Mouse (Mus musculus) neutrophil, adult 65 days (primary cell): ENCODE data around the gene Pfn3. TPM values are rescaled to one million over a fixed set of nuclear protein-coding genes. Genes with fewer than 3 reads are reported as not detected.

ENCODE experiments used
- total RNA-seq: library from RNA; stranded (reverse); gene quantifications from 2 replicates; pipeline ENCODE4 v1.2.4, GENCODE M21; 2023

Pfn3 gene
- not detected in 2 replicates for total RNA-seq

DNA sequence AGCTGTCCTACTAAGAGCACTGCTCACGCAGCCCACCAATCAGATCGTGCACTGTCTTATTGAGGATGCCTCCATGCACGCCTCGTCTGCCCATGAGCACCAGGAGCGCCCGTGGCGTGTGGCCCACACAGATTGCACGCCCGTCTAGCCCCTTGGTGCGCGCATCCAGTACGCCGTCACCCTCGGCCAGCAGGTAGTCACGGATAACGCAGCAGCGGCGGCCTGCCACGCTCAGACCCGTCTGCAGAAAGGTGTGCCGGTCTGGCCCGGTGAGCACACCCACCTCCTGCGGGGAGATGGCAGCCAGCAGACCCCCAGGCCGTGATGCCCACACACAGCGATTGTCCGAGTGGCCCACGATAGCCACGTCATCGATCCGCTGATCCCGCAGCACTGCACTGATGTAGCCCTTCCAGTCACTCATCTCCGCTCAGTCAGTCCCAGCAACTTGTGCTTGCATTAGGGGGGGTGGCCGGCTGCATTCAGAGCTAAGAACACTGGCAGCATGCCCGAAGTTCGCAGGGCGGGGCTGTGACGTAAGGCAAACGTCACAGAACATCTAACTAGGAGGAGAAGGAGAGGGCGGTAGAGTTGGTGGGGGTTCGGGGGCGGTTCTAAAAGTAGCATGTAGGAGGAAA, at the start of gene Pfn3:
Gene Pfn3 (minus strand): TSS at position 490 of the 638 bp plus-strand sequence.

DNA sequence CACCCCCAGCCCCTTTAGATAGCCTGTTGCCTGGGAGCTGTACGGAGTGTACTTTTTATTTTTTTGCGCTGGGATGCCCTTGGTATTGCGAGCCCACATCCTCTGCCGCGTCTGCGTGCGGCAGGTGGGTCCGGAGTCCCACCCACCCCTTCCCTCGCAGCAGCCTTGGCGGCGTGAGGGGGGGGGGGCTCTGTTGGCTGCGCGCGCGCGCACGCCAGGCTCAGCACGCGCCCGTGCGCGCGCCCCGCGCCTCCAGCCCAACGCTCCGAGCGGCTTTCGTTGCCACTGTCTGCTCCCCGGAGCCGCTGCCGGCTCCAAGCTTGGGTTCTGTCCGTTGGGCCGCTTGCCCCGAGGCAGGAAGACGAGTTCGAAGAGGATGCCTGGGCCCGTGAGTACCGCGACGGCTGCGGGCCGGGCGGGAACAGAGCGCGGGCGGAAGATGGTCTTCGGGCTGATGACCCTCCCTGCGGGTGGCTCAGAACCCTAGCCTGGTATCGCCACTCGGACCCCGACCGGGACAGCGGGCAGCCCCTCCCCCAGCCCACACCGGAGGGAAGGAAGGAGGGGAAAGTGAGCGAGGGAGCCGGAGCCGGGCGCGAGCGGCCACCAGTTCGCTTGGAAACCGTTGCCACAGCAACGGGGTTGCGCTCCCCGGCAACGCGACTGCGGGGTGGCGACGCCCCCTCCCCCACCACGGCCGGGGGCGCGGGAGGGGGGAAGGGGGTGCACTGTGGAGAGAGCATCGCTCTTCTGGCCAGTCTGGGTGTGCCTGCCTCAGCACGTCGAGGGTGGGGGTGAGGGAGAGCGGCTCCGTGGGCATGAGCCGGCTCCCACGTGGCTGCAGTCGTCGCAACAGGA, 49.2 kb upstream of the Pfn3 start, which contains the start of gene Prr7:
Gene Prr7 (plus strand): TSS at position 241 of the 858 bp plus-strand sequence.

GRCm38 (mm10) chr13:55444937-55445315, 29.9 kb upstream of the Pfn3 start, which contains the start of gene Grk6:
Gene Grk6 (plus strand): TSS chr13:55445072.

DNA sequence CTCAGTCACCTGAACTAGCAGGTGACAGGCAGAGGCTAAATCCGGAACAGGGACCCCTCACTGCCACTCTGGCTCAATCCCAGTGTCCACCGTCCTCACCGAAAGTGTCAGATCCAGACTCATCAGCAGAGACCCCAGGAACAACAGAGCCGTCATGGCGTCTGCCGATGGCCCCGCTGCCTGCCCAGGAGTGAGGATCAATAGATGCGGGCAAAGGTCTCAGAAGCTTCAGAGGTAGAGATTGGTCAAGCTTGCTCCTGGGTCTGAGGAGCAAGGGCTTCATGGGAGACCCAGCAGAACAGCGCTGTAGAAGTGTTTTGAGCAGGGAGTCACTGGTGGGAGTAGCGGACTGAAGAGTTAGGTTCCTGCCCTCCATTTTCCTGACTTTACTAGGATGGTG, 11.6 kb upstream of the Pfn3 start, which contains the start of gene F12:
Gene F12 (minus strand): TSS at position 181 of the 400 bp plus-strand sequence.

DNA sequence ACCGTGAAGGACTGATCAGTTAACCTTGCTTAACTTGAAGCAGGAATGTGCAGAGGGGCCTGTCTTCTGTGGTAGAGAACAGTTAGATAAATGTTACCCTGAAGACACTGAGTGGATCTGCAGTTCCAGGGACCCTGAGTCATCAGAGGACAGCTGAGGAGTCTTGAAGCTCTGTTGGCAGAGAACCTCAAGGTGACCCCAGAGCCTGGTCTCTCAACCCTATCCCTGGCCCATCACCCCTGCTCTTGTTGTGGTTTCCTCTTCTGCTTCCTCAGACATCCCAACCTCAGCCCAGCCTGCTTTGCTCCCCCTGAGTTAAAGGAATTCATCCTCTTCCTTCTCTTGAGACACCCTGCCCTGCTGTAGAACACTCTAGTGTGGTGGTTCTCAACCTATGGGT, 16.9 kb downstream of the Pfn3 start, which contains the start of gene Slc34a1:
Gene Slc34a1 (plus strand): TSS at position 100 of the 400 bp plus-strand sequence.

DNA sequence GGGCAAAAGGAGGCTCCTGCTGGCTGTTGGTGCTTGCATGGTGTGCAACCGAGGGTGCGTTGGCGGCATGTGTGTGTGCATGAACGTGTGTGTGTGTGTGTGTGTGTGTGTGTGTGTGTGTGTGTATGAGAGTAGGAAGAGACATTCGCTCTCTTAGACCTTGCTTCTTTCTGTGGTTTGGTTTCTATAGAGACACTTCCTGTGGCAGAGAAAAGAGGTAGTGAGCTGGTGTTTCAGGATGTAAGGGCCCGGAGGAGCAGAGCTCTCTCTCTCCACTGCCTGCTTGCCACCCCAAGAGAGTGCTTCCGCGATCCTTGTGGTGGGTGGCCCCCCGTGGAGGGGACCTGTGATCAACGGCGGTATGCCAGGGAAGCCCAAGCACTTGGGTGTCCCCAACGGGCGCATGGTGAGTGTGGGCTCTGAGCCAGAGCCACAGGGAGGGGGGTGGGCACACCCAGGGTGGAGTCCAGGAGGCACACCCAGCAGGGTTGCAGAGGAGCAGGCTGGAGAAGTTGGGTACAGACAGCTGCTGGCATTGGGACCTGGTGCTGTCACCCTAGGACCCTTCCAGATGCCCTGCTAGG, 45.4 kb downstream of the Pfn3 start, which contains the start of gene Rgs14:
Gene Rgs14 (plus strand): TSS at position 202 of the 584 bp plus-strand sequence.

Other genes with a start within 250 kb of the Pfn3 start
- gene Nsd1, start 205.4 kb downstream of the Pfn3 start, total RNA-seq = 94.4 and 131 TPM in 2 replicates
- 189 and 199 TPM in 2 replicates for gene Prelid1, start 94.7 kb downstream of the Pfn3 start, total RNA-seq
- gene Rab24, start 93.3 kb downstream of the Pfn3 start, total RNA-seq = 81.3 and 101 TPM in 2 replicates
- 11.1 and 11.5 TPM in 2 replicates for gene Mxd3, start 85.4 kb downstream of the Pfn3 start, total RNA-seq
- gene Lman2, start 52.4 kb downstream of the Pfn3 start, total RNA-seq = 96.7 and 116 TPM in 2 replicates
- 108 and 134 TPM in 2 replicates for gene Rgs14, start 45.5 kb downstream of the Pfn3 start, total RNA-seq
- 0.23 and 0.25 TPM in 2 replicates for gene Slc34a1, start 17.0 kb downstream of the Pfn3 start, total RNA-seq
- 1.7 and 3.7 TPM in 2 replicates for gene F12, start 11.6 kb upstream of the Pfn3 start, total RNA-seq
- 194 and 225 TPM in 2 replicates for gene Grk6, start 29.8 kb upstream of the Pfn3 start, total RNA-seq
- 10.5 and 13.7 TPM in 2 replicates for gene Prr7, start 49.0 kb upstream of the Pfn3 start, total RNA-seq
- gene Dbn1, start 72.9 kb upstream of the Pfn3 start, total RNA-seq = 0.43 and 0.66 TPM in 2 replicates
- 146 and 160 TPM in 2 replicates for gene Pdlim7, start 98.4 kb upstream of the Pfn3 start, total RNA-seq
- gene Dok3, start 114.1 kb upstream of the Pfn3 start, total RNA-seq = 348 and 397 TPM in 2 replicates
- gene Ddx41, start 121.4 kb upstream of the Pfn3 start, total RNA-seq = 32.7 and 44.4 TPM in 2 replicates
- gene Fam193b, start 155.9 kb upstream of the Pfn3 start, total RNA-seq = 81.4 and 127 TPM in 2 replicates
- gene Tmed9, start 158.5 kb upstream of the Pfn3 start, total RNA-seq = 58.1 and 75.4 TPM in 2 replicates
- gene B4galt7, start 184.7 kb upstream of the Pfn3 start, total RNA-seq = 12.2 and 16.8 TPM in 2 replicates
- gene Caml, start 207.8 kb upstream of the Pfn3 start, total RNA-seq = 9.2 and 9.3 TPM in 2 replicates
- 31.7 and 44.7 TPM in 2 replicates for gene Ddx46, start 219.8 kb upstream of the Pfn3 start, total RNA-seq